Mouse (Mus musculus): ENCODE results near the gene Vipr2.
A peak's percentile ranks its signal among the peaks of the same experiment; 100 is the strongest.

Gene Vipr2

GRCm38 (mm10) chr12:116159695-116160094 is 82.2 kb downstream of the Vipr2 start:
- no peak for DNase-seq

- DNase-seq, result no peak
Measured at GRCm38 (mm10) chr12:116165368-116165767, 87.8 kb downstream of the Vipr2 start.

GRCm38 (mm10) chr12:116169666-116170065 is 92.1 kb downstream of the Vipr2 start:
- DNase-seq, result no peak

GRCm38 (mm10) chr12:116176930-116177329 is 99.4 kb downstream of the Vipr2 start:
- peak; percentile 74 for DNase-seq

DNA sequence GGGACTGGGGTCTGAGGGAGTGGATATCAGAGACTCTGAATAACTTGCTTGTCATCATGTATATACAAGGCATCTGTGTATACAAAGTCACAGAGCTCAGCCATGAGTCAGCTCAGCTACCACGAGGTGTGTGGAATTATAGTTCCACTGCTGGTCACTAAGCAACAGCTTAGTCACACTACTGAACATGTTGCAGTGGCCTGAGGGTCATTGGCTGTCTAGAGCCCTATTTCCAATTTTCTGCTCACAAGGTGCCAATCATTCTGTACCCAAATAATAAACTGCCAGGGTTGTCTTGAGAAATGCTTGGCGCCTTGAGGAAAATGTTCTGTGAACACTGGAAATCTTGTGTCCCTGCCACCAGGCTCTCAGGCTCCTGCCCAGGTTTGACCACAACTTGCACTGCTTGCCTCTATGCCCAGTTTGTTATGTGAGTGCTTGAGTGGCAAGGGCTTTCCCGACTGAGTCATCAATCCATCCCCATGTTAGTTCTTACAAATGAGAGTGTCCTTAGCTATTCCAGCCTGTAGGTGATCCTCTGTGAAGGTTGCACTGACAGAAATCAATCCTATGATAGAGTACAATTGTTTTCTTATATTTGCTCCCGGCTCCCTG is 104.0 kb downstream of the Vipr2 start:
- DNase-seq, result no peak

GRCm38 (mm10) chr12:116182376-116182775 is 104.8 kb downstream of the Vipr2 start:
- no peak for DNase-seq

- DNase-seq, result no peak
Measured at GRCm38 (mm10) chr12:116183212-116183935, 105.8 kb downstream of the Vipr2 start.

DNA sequence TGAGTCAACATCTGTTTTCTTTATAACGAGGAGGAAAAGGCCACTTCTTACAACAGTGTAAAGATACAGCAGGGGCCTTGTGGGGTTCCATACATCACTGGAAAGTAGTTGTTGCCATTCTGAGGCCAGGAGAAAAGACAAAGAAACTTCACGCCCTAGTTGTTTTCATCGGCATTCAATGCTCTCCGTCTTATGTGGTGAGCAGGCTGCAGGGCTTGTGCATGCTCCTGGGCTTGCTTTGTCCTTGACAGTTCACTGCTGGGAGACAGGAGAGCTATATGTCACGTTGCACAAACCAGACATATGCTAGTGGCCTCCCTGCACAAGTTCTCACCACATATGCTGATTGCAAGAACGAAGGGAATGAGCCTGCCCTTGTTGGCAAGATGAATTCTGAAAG is 116.4 kb downstream of the Vipr2 start:
- DNase-seq, result no peak

DNA sequence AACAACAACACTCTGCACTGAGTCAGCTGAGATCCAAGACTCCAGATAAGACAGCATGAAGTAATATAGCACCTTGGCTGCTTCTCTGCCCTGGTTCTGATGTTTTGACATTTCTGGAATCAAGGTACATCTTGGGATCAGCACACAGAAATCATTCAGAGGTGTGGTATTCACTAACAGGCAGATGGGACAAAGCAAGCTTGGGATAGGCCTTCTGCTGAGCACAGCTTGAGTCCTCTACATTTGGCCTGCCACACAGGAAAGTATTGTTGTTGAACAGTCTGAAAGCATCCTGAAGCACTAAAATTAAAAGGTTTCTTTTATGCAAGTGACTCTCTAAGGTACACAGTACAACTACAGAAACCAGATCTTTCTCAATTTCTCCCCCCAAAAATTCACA is 117.1 kb downstream of the Vipr2 start:
- no peak for DNase-seq

Data from thymus, postnatal 14 days (tissue).